Mouse (Mus musculus) hematopoietic stem cell, adult 5-6 weeks (primary cell): ENCODE data around the gene Olfr1252. TPM values are rescaled to one million over a fixed set of nuclear protein-coding genes. Genes with fewer than 3 reads are reported as not detected.

Experiments used
- ATAC-seq, 2 experiments: fragments of 125-278 bp in 1 of 2; replicated peaks in 1 of 2; 2 replicates each; pipeline ENCODE4 v1.8.0; 2016 to 2017; ENCODE audit warnings: inconsistent platforms in 2 of 2, mild to moderate bottlenecking in 2 of 2, moderate number of reproducible peaks in 2 of 2, low read depth in 1 of 2, moderate TSS enrichment in 1 of 2; ENCODE audit not compliant: low FRiP score in 2 of 2, poor library complexity in 2 of 2, severe bottlenecking in 2 of 2, insufficient read depth in 1 of 2, low TSS enrichment in 1 of 2
- total RNA-seq: library from RNA; stranded (forward); fragments of 172-1452, 232-1000 nt; gene quantifications from 2 replicates; pipeline ENCODE4 v1.2.3, GENCODE M21; 2017

The Olfr1252 gene
- total RNA-seq = not detected in 2 replicates

DNA sequence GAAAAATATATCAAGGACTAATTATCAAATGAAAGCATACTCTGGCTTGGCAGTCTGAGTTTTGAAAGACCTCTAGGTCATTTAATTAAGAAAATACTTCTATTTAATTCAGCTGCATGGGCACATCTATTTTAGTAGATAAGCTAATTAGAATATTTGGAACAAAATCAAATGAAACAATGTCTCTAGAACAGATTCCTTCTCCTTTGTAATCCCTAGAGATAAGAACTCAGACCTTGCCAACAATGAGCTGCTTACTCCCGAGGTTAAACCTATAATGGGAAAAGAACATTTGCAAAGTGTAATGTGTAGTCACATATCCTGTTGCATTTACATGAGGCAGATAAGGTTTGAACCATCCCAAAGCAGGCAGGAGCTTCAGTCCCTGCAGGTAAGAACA, at the start of gene Olfr1252:
Gene Olfr1252, minus strand, starts transcription at position 101 of the 400 bp plus-strand sequence.
- ATAC-seq = no peak

GRCm38 (mm10) chr2:89756990-89757389, 32.2 kb upstream of the Olfr1252 start, which contains the start of gene Olfr1253:
Olfr1253 (minus strand) TSS chr2:89757090.
- ATAC-seq = no peak

GRCm38 (mm10) chr2:89691980-89692379, 32.8 kb downstream of the Olfr1252 start:
- no peak for ATAC-seq

DNA sequence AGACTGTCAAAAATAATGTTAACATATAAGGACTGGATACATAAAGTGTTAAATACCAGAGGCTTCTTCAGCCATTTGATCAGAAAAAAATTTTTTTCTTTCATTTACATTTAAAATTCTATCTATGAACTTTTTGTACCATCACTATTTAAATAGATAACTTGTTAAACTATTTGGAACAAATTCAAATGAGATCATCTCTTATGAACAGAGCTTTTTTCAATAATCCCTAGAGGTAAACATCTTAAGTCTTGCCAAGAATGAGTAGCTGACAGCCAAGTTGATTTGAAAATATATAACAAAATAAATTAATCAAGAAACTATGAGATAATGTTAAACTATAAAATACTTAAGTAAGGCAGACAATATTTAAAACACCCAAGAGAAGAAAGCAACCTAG, 53.0 kb downstream of the Olfr1252 start, which contains the start of gene Olfr1251:
Gene Olfr1251, minus strand, starts transcription at position 101 of the 400 bp plus-strand sequence.
- ATAC-seq = no peak

Other genes starting within 250 kb of the Olfr1252 start
- gene Olfr1241, start 237.9 kb downstream of the Olfr1252 start, total RNA-seq = not detected in 2 replicates
- gene Olfr1242, start 226.7 kb downstream of the Olfr1252 start, total RNA-seq = not detected in 2 replicates
- gene Olfr1243, start 193.5 kb downstream of the Olfr1252 start, total RNA-seq = not detected in 2 replicates
- not detected in 2 replicates for gene Olfr1245, start 146.6 kb downstream of the Olfr1252 start, total RNA-seq
- gene Olfr1246, start 131.9 kb downstream of the Olfr1252 start, total RNA-seq = not detected in 2 replicates
- not detected in 2 replicates for gene Olfr1247, start 110.9 kb downstream of the Olfr1252 start, total RNA-seq
- not detected in 2 replicates for gene Olfr1248, start 106.8 kb downstream of the Olfr1252 start, total RNA-seq
- not detected in 2 replicates for gene Olfr1249, start 90.0 kb downstream of the Olfr1252 start, total RNA-seq
- gene Olfr1250, start 63.5 kb downstream of the Olfr1252 start, total RNA-seq = not detected in 2 replicates
- not detected in 2 replicates for gene Olfr1251, start 53.1 kb downstream of the Olfr1252 start, total RNA-seq
- not detected in 2 replicates for gene Olfr1253, start 32.1 kb upstream of the Olfr1252 start, total RNA-seq
- not detected in 2 replicates for gene Olfr1254, start 68.6 kb upstream of the Olfr1252 start, total RNA-seq
- not detected in 2 replicates for gene Olfr1255, start 87.0 kb upstream of the Olfr1252 start, total RNA-seq
- 0.06 TPM in 1 of 2 replicates, not detected in the other for gene Olfr1256, start 116.5 kb upstream of the Olfr1252 start, total RNA-seq
- gene Olfr48, start 123.2 kb upstream of the Olfr1252 start, total RNA-seq = not detected in 2 replicates
- not detected in 2 replicates for gene Olfr1257, start 153.4 kb upstream of the Olfr1252 start, total RNA-seq
- not detected in 2 replicates for gene Olfr1258, start 202.3 kb upstream of the Olfr1252 start, total RNA-seq
- gene Olfr1259, start 223.7 kb upstream of the Olfr1252 start, total RNA-seq = not detected in 2 replicates
- not detected in 2 replicates for gene Olfr1260, start 249.3 kb upstream of the Olfr1252 start, total RNA-seq